Mouse (Mus musculus) C2C12 (cell line): ENCODE measurements around the gene Tmem38b. TPM values are rescaled to one million over a fixed set of nuclear protein-coding genes. Genes with fewer than 3 reads are reported as not detected.

Source experiments
- H3K27me3 ChIP-seq: one replicate; pipeline ENCODE4 v1.6.1; 2011; ENCODE audit not compliant: control insufficient read depth, insufficient read depth, insufficient read length
- H3K36me3 ChIP-seq: one replicate; pipeline ENCODE4 v1.6.1; 2011; ENCODE audit not compliant: control insufficient read depth, insufficient read depth
- H3K4me3 ChIP-seq: one replicate; pipeline ENCODE4 v1.5.1; 2011; ENCODE audit warnings: mild to moderate bottlenecking, control low read depth; ENCODE audit not compliant: poor library complexity, insufficient read depth, severe bottlenecking
- H3K79me2 ChIP-seq: one replicate; pipeline ENCODE4 v1.6.1; 2011; ENCODE audit not compliant: control insufficient read depth, insufficient read depth
- H3K79me3 ChIP-seq: one replicate; pipeline ENCODE4 v1.6.1; 2011; ENCODE audit warnings: low read depth, control low read depth
- H3ac ChIP-seq: one replicate; pipeline ENCODE3; 2011; ENCODE audit warnings: low read depth; ENCODE audit not compliant: control insufficient read depth, insufficient read length
- CEBPB ChIP-seq: IDR thresholded peaks from one replicate; pipeline ENCODE4 v1.6.1; 2011; ENCODE audit warnings: low read depth, mild to moderate bottlenecking, control low read depth, moderate library complexity
- CTCF ChIP-seq: IDR thresholded peaks from one replicate; pipeline ENCODE4 v1.5.1; 2011; ENCODE audit not compliant: control insufficient read depth, insufficient read depth, insufficient read length
- FOSL1 ChIP-seq: IDR thresholded peaks from one replicate; pipeline ENCODE4 v1.8.0; 2011; ENCODE audit warnings: mild to moderate bottlenecking, low read length; ENCODE audit not compliant: poor library complexity, insufficient read depth, severe bottlenecking
- MAX ChIP-seq: IDR thresholded peaks from one replicate; pipeline ENCODE4 v1.6.1; 2011; ENCODE audit warnings: mild to moderate bottlenecking, control low read depth
- MYOD1 ChIP-seq: IDR thresholded peaks from one replicate; pipeline ENCODE4 v1.6.1; 2011; ENCODE audit warnings: low read depth; ENCODE audit not compliant: control insufficient read depth, insufficient read length
- MYOG ChIP-seq: IDR thresholded peaks from one replicate; pipeline ENCODE4 v1.6.1; 2011; ENCODE audit not compliant: control insufficient read depth, insufficient read length; ENCODE audit errors: extremely low read depth
- USF1 ChIP-seq: IDR thresholded peaks from one replicate; pipeline ENCODE4 v1.6.1; 2011; ENCODE audit warnings: low read depth, mild to moderate bottlenecking, control low read depth, moderate library complexity
- long read RNA-seq, 2 experiments: library from polyadenylated mRNA; unstranded; transcript quantifications; one replicate each; pipeline ENCODE4 v2.0.0; 2019 to 2020
- polyA plus RNA-seq: library from polyadenylated mRNA; unstranded; fragments of >200 nt; fragmentation: generic; extraction: Trizol; gene quantifications from one replicate; pipeline ENCODE4 v1.2.1, GENCODE M21; 2012; ENCODE audit warnings: missing spikeins

The Tmem38b gene
- polyA plus RNA-seq = 5.6 TPM
- long read RNA-seq, experiment 1, transcript Tmem38b-201 (6 exons, 2,862 nt) = major isoform, 30 of 41 reads
- long read RNA-seq, experiment 1, partial matches to known transcripts = 0 of 41 reads
- long read RNA-seq, experiment 1, other reads (novel, unspliced or antisense) = 10 of 41 reads
- long read RNA-seq, experiment 2, transcript Tmem38b-201 (6 exons, 2,862 nt) = major isoform, 52 of 65 reads
- long read RNA-seq, experiment 2, partial matches to known transcripts = 0 of 65 reads
- long read RNA-seq, experiment 2, other reads (novel, unspliced or antisense) = 13 of 65 reads

- H3K36me3 ChIP-seq = no peaks in the 10 kb centered on the region
- peak within 1 kb of the TSS; percentile 90 for H3ac ChIP-seq
- TF ChIP-seq USF1 (peak; percentile 41), CEBPB (no peak), MYOD1 (no peak)
- peak within 1 kb of the TSS; percentile 69 for H3K4me3 ChIP-seq
- no peaks in the 10 kb centered on the region for H3K27me3 ChIP-seq
- H3K79me2 ChIP-seq = no peaks in the 10 kb centered on the region
- H3K79me3 ChIP-seq = no peaks in the 10 kb centered on the region
Observed at GRCm38 (mm10) chr4:53825821-53826605, at the start of gene Tmem38b. TSS of gene Tmem38b (plus strand) at chr4:53826045.

- Histone ChIP-seq H3K27me3 (no peaks in the 10 kb centered on the region), H3K79me3 (no peaks in the 10 kb centered on the region), H3ac (no peak overlapping the region), H3K4me3 (no peak overlapping the region), H3K79me2 (no peaks in the 10 kb centered on the region), H3K36me3 (no peaks in the 10 kb centered on the region)
- TF ChIP-seq MYOG (no peak), FOSL1 (no peak)
Observed at GRCm38 (mm10) chr4:53781396-53781795, 44.4 kb upstream of the Tmem38b start.

GRCm38 (mm10) chr4:53782216-53783070 is 43.4 kb upstream of the Tmem38b start:
- H3K79me3 ChIP-seq = no peaks in the 10 kb centered on the region
- no peaks in the 10 kb centered on the region for H3K79me2 ChIP-seq
- no peak overlapping the region for H3K4me3 ChIP-seq
- TF ChIP-seq USF1 = no peak
- no peak for TF ChIP-seq MYOD1
- TF ChIP-seq CTCF = no peak
- TF ChIP-seq CEBPB = no peak
- no peak for TF ChIP-seq MAX
- no peak for TF ChIP-seq MYOG
- TF ChIP-seq FOSL1 = no peak
- H3K27me3 ChIP-seq = no peaks in the 10 kb centered on the region
- no peak overlapping the region for H3ac ChIP-seq
- H3K36me3 ChIP-seq = no peaks in the 10 kb centered on the region

- no peak overlapping the region for H3ac ChIP-seq
- TF ChIP-seq FOSL1 (no peak), MYOG (no peak), CTCF (no peak), USF1 (no peak), MAX (no peak), MYOD1 (no peak), CEBPB (no peak)
- H3K4me3 ChIP-seq = no peak overlapping the region
- H3K79me3 ChIP-seq = peaks cover 1% of the 10 kb centered on the region
- H3K79me2 ChIP-seq = no peaks in the 10 kb centered on the region
- H3K36me3 ChIP-seq = no peaks in the 10 kb centered on the region
- no peaks in the 10 kb centered on the region for H3K27me3 ChIP-seq
Observed at GRCm38 (mm10) chr4:53785746-53786398, 40.0 kb upstream of the Tmem38b start.

GRCm38 (mm10) chr4:53786851-53787250 is 39.0 kb upstream of the Tmem38b start:
- Histone ChIP-seq H3K36me3 (no peaks in the 10 kb centered on the region), H3K79me2 (no peaks in the 10 kb centered on the region), H3K79me3 (peaks cover 1% of the 10 kb centered on the region), H3K4me3 (no peak overlapping the region), H3ac (no peak overlapping the region), H3K27me3 (no peaks in the 10 kb centered on the region)
- no peak for TF ChIP-seq CTCF
- no peak for TF ChIP-seq FOSL1
- no peak for TF ChIP-seq USF1
- no peak for TF ChIP-seq MYOD1
- no peak for TF ChIP-seq CEBPB
- no peak for TF ChIP-seq MYOG
- TF ChIP-seq MAX = no peak
